ENCODE assay signal across 16 mouse cellular contexts in the genomic region with DNA sequence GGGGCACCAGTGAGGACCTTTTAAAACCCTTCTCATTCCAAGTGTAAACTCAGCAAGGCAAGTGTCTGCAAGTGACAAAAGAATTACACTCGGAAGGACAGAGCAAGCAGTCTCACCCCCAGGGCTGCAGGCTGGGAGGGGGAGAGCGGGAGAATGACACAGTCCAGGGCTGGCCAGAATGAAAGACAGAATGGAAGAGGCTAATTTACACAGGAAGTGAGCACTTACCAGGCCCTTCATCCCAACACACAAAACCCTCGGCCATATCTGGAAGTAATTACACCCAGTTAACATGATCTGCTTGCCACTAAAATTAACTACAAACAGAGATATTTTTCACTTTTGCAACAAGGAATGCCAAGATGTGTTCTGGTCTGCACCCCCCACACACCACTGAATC. TPM values are rescaled to one million over a fixed set of nuclear protein-coding genes. Genes with fewer than 3 reads are reported as not detected.
DNase-seq lines count a peak whose midpoint lies in the region; ATAC-seq and TF ChIP-seq lines count a peak whose summit lies in the region.
"Had no signal": no experiment of that assay in that cellular context is flagged by ENCODE, and none has a peak within 500 bp of the region (broad histone marks: within the 10 kb centered on the region; RNA-seq: fewer than 3 reads in every experiment).

No protein-coding gene starts in this region.

- in situ Hi-C loops in CH12.LX (cut with MboI; ENCODE audit: low pct_ligation_motif_present, low pct_unique_long_range_greater_than_20kb, low sequenced_read_pairs): no loop called here

- no peaks in the 10 kb centered on the region for H3K27me3 ChIP-seq in hindbrain, embryonic 10.5 days (ENCODE audit: insufficient read depth, poor library complexity, severe bottlenecking)
- H3K27me3 ChIP-seq in hindbrain, embryonic 13.5 days: 0 out of 2 replicates have a peak, but pooled peaks cover 10% of the 10 kb centered on the region
- H3K27me3 ChIP-seq in CH12.LX (replicated peaks): no peaks in the 10 kb centered on the region
- peaks cover 8% of the 10 kb centered on the region; the same call in 1 of the 2 replicates for H3K27me3 ChIP-seq in intestine, embryonic 15.5 days (replicated peaks)

- H3K9ac ChIP-seq in hindbrain, embryonic 13.5 days: no peak overlapping the region
- peak overlapping the region; percentile 52; the same call in 1 of the 2 replicates for H3K9ac ChIP-seq in CH12.LX (ENCODE audit: insufficient read depth, low read depth)
- H3K9ac ChIP-seq in intestine, embryonic 15.5 days: no peak overlapping the region
- H3K9ac ChIP-seq: liver, embryonic 13.5 days; neural tube, embryonic 13.5 days had no signal

- TF ChIP-seq EP300 in CH12.LX (IDR thresholded peaks at IDR 0.05; ENCODE audit: low read length): no peak

- H3K4me2 ChIP-seq in hindbrain, embryonic 13.5 days: no peak overlapping the region
- peak overlapping the region; percentile 67; the same call in 1 of the 2 replicates for H3K4me2 ChIP-seq in CH12.LX (ENCODE audit: insufficient read depth, low read depth, poor library complexity, severe bottlenecking)
- H3K4me2 ChIP-seq in intestine, embryonic 15.5 days (replicated peaks): no peak overlapping the region
- H3K4me2 ChIP-seq: liver, embryonic 13.5 days; neural tube, embryonic 13.5 days had no signal

- dilution Hi-C loops in CH12.LX (cut with MboI; ENCODE audit: extremely low pct_ligation_motif_present, extremely low pct_unique_long_range_greater_than_20kb, low sequenced_read_pairs): no loop called here

- DNase-seq in hindbrain, embryonic 10.5 days (ENCODE audit: low spot score): peak; percentile 34
- DNase-seq in CH12.LX (ENCODE audit: extremely low read depth): no peak
- DNase-seq in embryo, embryonic 10.5 days (ENCODE audit: low spot score): peak; percentile 76
- DNase-seq in thymus, postnatal 14 days: no peak
- no peak for DNase-seq in natural killer cell, adult 2 months (ENCODE audit: low spot score in 2 of 2)
- DNase-seq in spleen, postnatal 14 days (ENCODE audit: low spot score in 2 of 2): no peak
- DNase-seq: heart, adult 18-20 months; kidney, adult 11 months; kidney, postnatal 4 days; liver, embryonic 13.5 days had no signal

- peak overlapping the region; percentile 35 for H3K27ac ChIP-seq in hindbrain, embryonic 10.5 days
- no peak overlapping the region for H3K27ac ChIP-seq in hindbrain, embryonic 13.5 days
- H3K27ac ChIP-seq in CH12.LX (ENCODE audit: insufficient read depth, low read depth): no peak overlapping the region
- H3K27ac ChIP-seq in intestine, embryonic 15.5 days: no peak overlapping the region
- H3K27ac ChIP-seq: liver, embryonic 13.5 days; neural tube, embryonic 13.5 days; stomach, postnatal 0 days had no signal

- H3K36me3 ChIP-seq in hindbrain, embryonic 10.5 days: peaks cover 8% of the 10 kb centered on the region; the same call in 1 of the 2 replicates
- H3K36me3 ChIP-seq in hindbrain, embryonic 13.5 days: no peaks in the 10 kb centered on the region
- H3K36me3 ChIP-seq in CH12.LX (replicated peaks in 1 of 2; ENCODE audit: control insufficient read depth in 1 of 2, insufficient read depth in 1 of 2, low read length in 1 of 2): no peaks in the 10 kb centered on the region
- no peaks in the 10 kb centered on the region for H3K36me3 ChIP-seq in intestine, embryonic 15.5 days
- H3K36me3 ChIP-seq: liver, embryonic 13.5 days; neural tube, embryonic 13.5 days had no signal

- H3K79me2 ChIP-seq in CH12.LX (replicated peaks; ENCODE audit: control insufficient read depth, extremely low read depth, insufficient read depth, poor library complexity, severe bottlenecking): peaks cover 15% of the 10 kb centered on the region

- TF ChIP-seq RAD21 in CH12.LX (IDR thresholded peaks at IDR 0.05; ENCODE audit: low read depth, low read length): no peak

- H3K9me3 ChIP-seq in hindbrain, embryonic 10.5 days: no peaks in the 10 kb centered on the region
- no peaks in the 10 kb centered on the region for H3K9me3 ChIP-seq in hindbrain, embryonic 13.5 days
- H3K9me3 ChIP-seq in CH12.LX (replicated peaks; ENCODE audit: low read length): no peaks in the 10 kb centered on the region
- H3K9me3 ChIP-seq in intestine, embryonic 15.5 days: no peaks in the 10 kb centered on the region
- H3K9me3 ChIP-seq: liver, embryonic 13.5 days; neural tube, embryonic 13.5 days had no signal

- H3K4me1 ChIP-seq in hindbrain, embryonic 10.5 days (replicated peaks): peaks cover 86% of the 10 kb centered on the region
- peaks cover 32% of the 10 kb centered on the region for H3K4me1 ChIP-seq in hindbrain, embryonic 13.5 days (replicated peaks)
- H3K4me1 ChIP-seq in CH12.LX (ENCODE audit: control insufficient read depth in 1 of 2, insufficient read depth in 2 of 2): peaks cover 49 to 95% of the 10 kb centered on the region in 2 experiments
- H3K4me1 ChIP-seq in intestine, embryonic 15.5 days (replicated peaks): peaks cover 17% of the 10 kb centered on the region; the same call in 1 of the 2 replicates

- TF ChIP-seq CTCF in CH12.LX (conservative IDR thresholded peaks at IDR 0.05 in 1 of 2, IDR thresholded peaks at IDR 0.05 in 1 of 2; ENCODE audit: low read depth in 2 of 2, low read length in 2 of 2): no peak

- TF ChIP-seq POLR2A in CH12.LX (IDR thresholded peaks at IDR 0.05; ENCODE audit: low read depth, low read length): no peak

- no peak overlapping the region for H3K4me3 ChIP-seq in hindbrain, embryonic 10.5 days
- H3K4me3 ChIP-seq in hindbrain, embryonic 13.5 days: no peak overlapping the region
- no peak overlapping the region for H3K4me3 ChIP-seq in CH12.LX (replicated peaks in 1 of 3; ENCODE audit: low read depth in 2 of 3, low read length in 2 of 3, poor library complexity in 1 of 3)
- no peak overlapping the region for H3K4me3 ChIP-seq in intestine, embryonic 15.5 days (replicated peaks)
- H3K4me3 ChIP-seq: liver, embryonic 13.5 days; neural tube, embryonic 13.5 days had no signal

- ATAC-seq in hindbrain, embryonic 13.5 days (ENCODE audit: low FRiP score): no peak
- ATAC-seq in intestine, embryonic 15.5 days: 0 out of 2 replicates have a peak, but pooled peaks have one; percentile 36
- ATAC-seq: midbrain, embryonic 16.5 days had no signal

- WGBS in hindbrain, embryonic 10.5 days: 37% methylated on average over 3 of the region's 3 CpGs
- WGBS in hindbrain, embryonic 13.5 days: 35% methylated on average over 3 of the region's 3 CpGs
- WGBS in intestine, embryonic 15.5 days: 20% methylated on average over 3 of the region's 3 CpGs

TF ChIP-seq in CH12.LX, 34 proteins besides CTCF, POLR2A, EP300 and RAD21:
- no peak for TF ChIP-seq IRF4 (IDR thresholded peaks at IDR 0.05; ENCODE audit: low read depth, low read length)
- no peak for TF ChIP-seq ELF1 (IDR thresholded peaks at IDR 0.05; ENCODE audit: low read depth, low read length)

RNA-seq across cellular contexts. Expression of gene Zbtb16, which starts 15.2 kb away (rescaled TPM):
- polyA plus RNA-seq in hindbrain, embryonic 10.5 days (2016; fragmentation: Nextera tagmentation; extraction: Ambion mirVana): 22.6 and 35.6 TPM in 2 replicates
- polyA plus RNA-seq in hindbrain, embryonic 13.5 days (2015; fragmentation: Nextera tagmentation; extraction: Ambion mirVana): 6.3 TPM in 2 replicates
- total RNA-seq in CH12.LX (2012; rRNA removed) (1.7 and 3.0 TPM in 2 replicates), CH12.LX (2014; rRNA removed) (0.34 TPM in 2 replicates)
- 0.90 and 1.0 TPM in 2 replicates for polyA plus RNA-seq in CH12.LX (2012; ENCODE audit: insufficient read length, low read depth)
- 2.0 and 2.4 TPM in 2 replicates for polyA plus RNA-seq in intestine, embryonic 15.5 days (2015; fragmentation: Nextera tagmentation; extraction: Ambion mirVana)
- polyA plus RNA-seq: C2C12 had no signal

Comparison
In these comparisons a context has a peak if more than half of its experiments do, and no peak if none do; other contexts are left out.
1. DNase-seq: peak in hindbrain, embryonic 10.5 days (single experiment) and embryo, embryonic 10.5 days (single experiment); none in CH12.LX (single experiment), thymus, postnatal 14 days (single experiment), natural killer cell, adult 2 months (0 of 2) and spleen, postnatal 14 days (0 of 2).